Mouse (Mus musculus) adrenal gland (tissue): ENCODE results near the gene Hist3h2ba.

Experiments
- intact Hi-C: fragments of 180-260 bp; cut with DNase I; formaldehyde crosslinking; loops from one replicate; pipeline ENCODE4 v1.15.1; 2025
- long read RNA-seq, 2 experiments: library from polyadenylated mRNA; unstranded; transcript quantifications; one replicate each; pipeline ENCODE4 v2.0.0; 2020; ENCODE audit warnings: borderline replicate concordance in 1 of 2; ENCODE audit not compliant: insufficient replicate concordance in 1 of 2

The Hist3h2ba gene
- long read RNA-seq, experiment 1, partial matches to known transcripts, result 0 of 1 reads
- long read RNA-seq, experiment 1, other reads (novel, unspliced or antisense), result 0 of 1 reads
- long read RNA-seq, experiment 2, result 0 reads

DNA sequence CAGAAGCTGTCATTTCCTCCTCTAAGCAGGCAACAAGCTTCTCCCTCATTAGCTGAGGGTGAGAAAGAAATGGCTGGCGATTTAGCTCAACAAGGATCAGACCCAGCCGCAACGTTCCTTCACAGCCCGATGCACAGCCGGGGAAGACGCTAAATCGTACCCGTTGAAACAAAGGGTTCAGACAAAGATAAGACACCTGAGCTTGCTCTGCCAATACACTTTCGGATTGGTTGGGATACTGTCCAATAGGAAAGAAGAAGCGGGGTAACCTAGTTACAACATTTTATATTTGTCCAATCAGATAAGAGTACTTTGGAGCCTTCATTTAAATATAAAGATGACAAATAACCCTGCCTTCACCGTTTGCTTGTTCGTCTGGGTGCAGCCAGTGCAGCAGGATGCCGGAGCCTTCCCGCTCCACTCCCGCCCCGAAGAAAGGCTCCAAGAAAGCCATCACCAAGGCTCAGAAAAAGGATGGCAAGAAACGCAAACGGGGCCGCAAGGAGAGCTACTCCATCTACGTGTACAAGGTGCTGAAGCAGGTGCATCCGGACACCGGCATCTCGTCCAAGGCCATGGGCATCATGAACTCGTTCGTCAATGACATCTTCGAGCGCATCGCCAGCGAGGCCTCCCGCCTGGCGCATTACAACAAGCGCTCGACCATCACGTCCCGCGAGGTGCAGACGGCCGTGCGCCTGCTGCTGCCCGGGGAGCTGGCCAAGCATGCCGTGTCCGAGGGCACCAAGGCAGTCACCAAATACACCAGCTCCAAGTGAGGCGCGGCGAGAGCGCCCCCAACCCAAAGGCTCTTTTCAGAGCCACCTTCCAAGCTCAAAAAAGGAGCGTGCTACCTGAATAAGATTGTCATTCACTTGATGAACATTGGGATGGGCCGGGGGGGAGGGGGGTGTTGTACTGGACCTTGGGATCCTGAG is at the start of gene Hist3h2ba:
Hist3h2ba (plus strand) TSS at position 379 of the 938 bp plus-strand sequence.
- intact Hi-C loops, result no loop called here

- intact Hi-C loops, result no loop called here
Observed at GRCm38 (mm10) chr11:58901080-58901479, 47.6 kb upstream of the Hist3h2ba start.

GRCm38 (mm10) chr11:58903511-58904409 is 45.0 kb upstream of the Hist3h2ba start, which contains the start of gene Zfp39:
TSS of gene Zfp39 (minus strand) at chr11:58904225.
- intact Hi-C loops, result no loop called here

DNA sequence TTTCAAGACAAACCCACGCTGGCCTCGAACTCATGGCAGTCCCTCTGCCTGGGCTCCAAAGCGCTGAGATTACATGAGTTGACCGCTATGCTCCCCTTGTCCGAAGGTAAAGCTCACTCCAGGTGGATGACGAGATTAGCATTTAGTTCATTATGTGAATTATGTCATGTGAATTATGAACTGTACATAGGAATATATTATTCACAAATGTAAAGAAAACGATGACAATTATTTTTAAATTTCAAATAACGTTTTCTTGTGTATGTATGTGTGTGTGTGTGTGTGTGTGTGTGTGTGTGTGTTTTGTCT is 44.4 kb upstream of the Hist3h2ba start:
- intact Hi-C loops, result no loop called here

- intact Hi-C loops, result no loop called here
Observed at GRCm38 (mm10) chr11:58904838-58905237, 43.9 kb upstream of the Hist3h2ba start.

GRCm38 (mm10) chr11:58913776-58914175 is 34.9 kb upstream of the Hist3h2ba start:
- intact Hi-C loops, result no loop called here

GRCm38 (mm10) chr11:58914461-58915028 is 34.2 kb upstream of the Hist3h2ba start:
- intact Hi-C loops, result no loop called here

- intact Hi-C loops, result no loop called here
Observed at GRCm38 (mm10) chr11:58916879-58917744, 31.6 kb upstream of the Hist3h2ba start.

DNA sequence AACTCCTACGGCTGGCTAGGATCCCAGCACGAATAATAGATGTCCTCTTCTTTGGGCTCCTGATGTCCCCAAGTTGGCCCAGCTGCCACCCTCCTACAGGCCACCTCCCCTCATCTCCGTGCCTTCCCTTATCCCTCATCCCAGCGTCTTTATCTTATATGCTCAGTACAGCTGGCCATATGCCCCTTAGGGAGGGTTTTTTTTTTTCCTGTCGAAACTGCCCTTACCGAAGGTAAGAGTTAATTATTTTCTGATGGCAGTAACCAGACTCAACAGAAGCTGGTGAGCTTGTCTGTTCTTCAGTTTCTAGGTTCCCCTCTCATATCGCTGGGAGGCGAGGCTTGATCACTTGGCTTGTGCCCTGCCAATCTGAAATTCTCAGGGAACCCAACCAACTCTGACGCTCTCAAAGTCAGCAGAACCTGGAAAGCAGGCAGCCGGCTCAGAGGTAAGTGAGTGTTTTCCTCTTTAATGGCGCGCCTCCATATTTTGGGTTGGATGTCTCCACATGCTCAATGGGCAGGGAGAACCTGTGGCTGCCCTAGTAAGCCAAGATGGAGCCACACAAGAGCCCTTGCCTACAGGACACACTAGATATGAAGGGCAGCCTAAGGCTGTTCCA is 30.9 kb upstream of the Hist3h2ba start, which contains the start of gene Btnl10:
Btnl10 (plus strand) TSS at position 164 of the 622 bp plus-strand sequence.
- intact Hi-C loops, result no loop called here

DNA sequence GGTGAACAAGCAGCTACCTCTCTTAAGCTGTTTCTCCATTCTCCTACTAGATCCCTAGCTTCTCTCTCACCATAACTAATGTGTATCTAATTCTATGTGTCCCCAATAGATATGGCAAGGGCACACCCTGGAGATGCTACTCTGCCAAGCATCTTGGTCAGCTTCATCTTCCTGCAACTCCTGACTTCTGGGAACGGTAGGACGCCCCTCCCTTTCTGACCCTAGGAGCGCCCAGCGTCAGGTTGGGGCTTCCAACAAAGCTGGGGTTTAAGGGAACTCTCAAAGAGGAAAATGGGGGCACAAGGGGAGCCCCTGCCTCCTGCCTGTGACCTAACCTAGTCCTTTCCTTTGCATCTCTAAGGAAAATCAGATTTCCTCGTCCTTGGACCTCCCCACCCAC is 30.0 kb upstream of the Hist3h2ba start:
- intact Hi-C loops, result no loop called here

- intact Hi-C loops, result no loop called here
Observed at GRCm38 (mm10) chr11:58922420-58922819, 26.3 kb upstream of the Hist3h2ba start.

DNA sequence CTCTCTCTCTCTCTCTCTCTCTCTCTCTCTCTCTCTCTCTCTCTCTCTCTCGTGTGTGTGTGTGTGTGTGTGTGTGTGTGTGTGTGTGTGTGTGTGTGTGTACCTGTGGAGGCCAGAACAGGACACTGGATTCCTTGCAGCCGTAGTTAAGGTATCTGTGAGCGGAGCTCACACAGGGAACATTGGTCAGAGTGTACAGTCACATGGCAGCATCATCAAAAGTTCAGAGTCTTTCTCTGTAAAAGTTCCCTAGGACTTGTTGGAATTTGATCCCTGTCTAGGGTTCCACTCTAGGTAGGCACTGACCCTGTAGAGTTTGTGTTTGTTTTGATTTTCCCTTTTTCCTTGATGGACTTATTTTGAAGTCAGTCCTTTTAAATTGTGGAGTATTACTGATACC is 22.1 kb upstream of the Hist3h2ba start:
- intact Hi-C loops, result no loop called here

- intact Hi-C loops, result no loop called here
Observed at GRCm38 (mm10) chr11:58927053-58927452, 21.7 kb upstream of the Hist3h2ba start.

DNA sequence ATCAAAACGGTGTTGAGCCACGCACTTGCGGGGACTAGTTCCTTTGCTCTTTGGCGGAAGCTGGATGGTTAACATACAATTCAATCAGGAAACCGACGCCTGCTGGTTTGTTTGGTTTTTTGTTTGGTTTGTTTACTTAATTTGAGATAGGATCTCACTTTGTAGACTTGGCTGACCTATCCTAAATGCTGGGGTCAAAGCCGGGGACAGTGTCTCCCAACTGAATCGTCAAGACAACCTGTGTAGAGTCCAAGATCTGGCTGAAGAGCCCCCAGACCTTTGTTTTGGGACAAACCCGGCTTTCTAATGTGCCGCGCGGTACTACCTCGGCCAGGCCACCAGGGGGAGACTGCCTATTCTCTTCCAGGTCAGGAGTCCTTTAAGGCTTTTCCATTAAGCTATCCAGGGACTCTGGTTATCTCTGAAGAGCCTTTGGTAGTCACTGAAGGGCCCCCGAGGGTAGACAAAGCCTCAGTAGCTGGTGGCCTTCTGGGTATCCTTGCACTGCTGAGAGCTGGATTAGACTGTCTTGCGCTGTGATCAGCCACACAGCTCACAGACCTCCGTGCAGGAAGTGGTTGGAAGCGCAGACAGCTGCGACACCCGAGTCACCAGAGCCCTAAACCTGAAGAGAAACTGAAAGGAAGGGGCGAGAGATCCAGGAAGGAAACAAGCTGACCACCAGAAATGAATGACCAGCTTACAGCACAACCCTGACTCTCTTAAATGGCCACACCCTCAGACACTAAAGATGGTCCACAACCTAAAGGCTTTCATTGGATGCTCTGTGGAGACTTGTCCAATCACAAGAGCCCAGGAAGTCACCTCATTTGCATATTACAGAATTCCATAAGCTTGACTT is 20.7 kb upstream of the Hist3h2ba start:
- intact Hi-C loops, result no loop called here

DNA sequence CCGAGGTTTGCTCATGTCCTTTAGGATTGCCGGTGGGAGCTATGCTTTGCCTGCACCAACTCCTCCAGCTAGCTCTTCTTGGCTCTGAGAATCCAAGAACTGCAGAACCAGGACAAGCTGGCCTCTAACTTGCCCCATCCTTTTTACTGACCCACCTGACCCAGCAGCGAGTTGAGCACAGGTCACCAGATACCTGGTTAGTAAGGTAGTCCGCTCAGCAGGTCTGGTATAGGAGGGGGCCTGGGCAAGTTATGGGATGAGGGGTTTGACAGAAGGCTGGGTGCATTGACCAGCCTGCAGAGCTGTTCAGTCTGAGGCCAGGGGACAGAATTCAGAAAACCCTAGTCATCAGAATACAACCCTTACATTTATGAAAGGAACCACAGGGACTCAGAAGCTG is 19.7 kb upstream of the Hist3h2ba start:
- intact Hi-C loops, result no loop called here

DNA sequence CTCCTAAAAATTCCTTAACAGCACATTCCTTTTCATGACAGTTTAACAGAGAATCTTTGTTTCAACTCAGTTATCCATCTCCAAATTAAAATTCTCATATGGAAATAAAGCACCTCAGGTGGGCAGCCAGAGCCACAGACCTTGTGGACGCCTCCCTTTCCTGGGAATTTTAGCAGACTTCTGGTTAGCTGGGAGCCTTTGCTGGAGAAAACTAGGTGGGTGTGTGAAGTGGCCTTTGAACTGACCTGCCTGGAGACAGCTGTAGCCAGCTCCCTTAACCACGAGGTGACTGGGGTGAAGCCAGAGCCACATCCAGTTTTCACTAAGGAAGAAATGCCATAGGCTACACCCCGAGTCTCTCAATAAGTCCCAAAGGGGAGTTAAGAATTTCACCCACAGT is 19.1 kb upstream of the Hist3h2ba start:
- intact Hi-C loops, result no loop called here

GRCm38 (mm10) chr11:58930254-58930653 is 18.5 kb upstream of the Hist3h2ba start:
- intact Hi-C loops, result no loop called here

DNA sequence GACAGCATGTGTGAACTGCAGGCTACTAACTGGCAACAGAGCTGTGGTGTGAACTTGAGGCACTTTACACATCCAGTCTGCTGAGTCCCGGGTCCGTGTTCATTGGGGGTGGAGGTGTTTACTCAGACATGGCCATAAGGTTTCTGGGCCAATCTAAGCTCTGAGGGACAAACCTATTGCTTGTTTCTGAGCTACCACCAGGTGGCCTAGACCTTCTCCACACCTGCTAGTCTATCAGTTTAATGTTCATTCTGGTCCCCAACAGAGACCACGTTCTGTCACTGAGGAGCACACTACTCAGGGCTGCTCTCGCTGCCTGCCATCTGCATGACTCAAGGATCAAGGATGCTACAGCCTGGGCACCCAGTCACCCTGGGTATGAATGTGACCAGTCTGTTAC is 17.1 kb upstream of the Hist3h2ba start:
- intact Hi-C loops, result no loop called here

DNA sequence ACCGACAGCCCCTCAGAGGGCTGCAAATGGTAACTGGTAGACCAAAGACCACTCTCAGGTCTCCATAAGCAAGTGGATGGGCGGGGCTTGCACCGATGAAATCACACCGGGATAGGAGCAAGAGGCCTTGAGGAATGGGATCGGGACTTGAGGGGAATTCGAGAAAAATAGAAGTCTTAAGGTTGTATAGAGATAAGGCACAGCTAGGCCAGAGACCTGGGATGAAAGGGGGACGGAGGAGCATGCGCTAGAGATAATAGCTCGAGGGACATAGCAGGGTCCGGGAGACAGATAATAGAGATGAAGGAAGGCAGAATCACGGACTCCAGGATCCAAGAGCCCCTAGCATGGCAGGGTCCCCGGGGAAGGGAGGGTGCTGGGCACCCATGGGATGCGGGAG is 10.8 kb upstream of the Hist3h2ba start:
- intact Hi-C loops, result no loop called here
